Mouse (Mus musculus): ENCODE data around the gene Cst12.
"Not testable (repeated sequence)": the region's sequence is repeated elsewhere in the genome, so short reads cannot be mapped to it uniquely, and the experiment has no call there.

Gene Cst12

GRCm38 (mm10) chr2:148789142-148789541, at the start of gene Cst12:
TSS of gene Cst12 (plus strand) at chr2:148789361.
- DNase-seq (ENCODE audit: low read depth), result no peak

DNA sequence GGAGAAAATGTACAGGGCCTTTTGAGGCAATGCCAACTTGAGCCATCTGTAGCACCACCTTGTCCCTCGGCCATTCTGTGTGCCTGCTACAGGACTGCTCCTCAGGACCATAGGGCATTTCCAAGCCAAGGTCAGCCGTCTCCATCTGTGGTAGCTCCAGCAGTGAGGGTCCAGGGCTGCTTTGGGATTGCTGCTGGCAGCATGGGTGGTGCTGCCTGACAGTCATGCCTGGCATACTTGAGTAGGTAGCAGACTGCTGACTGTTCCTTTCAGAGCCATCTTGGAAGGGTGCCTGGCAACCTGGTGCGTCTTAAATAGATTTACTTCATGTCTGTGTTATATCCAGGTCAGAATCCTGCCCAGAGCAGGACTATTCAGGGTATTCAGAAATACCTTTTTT, 46.2 kb upstream of the Cst12 start:
- no peak for DNase-seq (ENCODE audit: low read depth)

GRCm38 (mm10) chr2:148743846-148744407, 45.2 kb upstream of the Cst12 start:
- peak; percentile 41 for DNase-seq (ENCODE audit: low read depth)

GRCm38 (mm10) chr2:148750058-148750457, 39.1 kb upstream of the Cst12 start, which contains the start of gene Cstl1:
TSS of gene Cstl1 (plus strand) at chr2:148750358.
- DNase-seq (ENCODE audit: low read depth), result no peak

DNA sequence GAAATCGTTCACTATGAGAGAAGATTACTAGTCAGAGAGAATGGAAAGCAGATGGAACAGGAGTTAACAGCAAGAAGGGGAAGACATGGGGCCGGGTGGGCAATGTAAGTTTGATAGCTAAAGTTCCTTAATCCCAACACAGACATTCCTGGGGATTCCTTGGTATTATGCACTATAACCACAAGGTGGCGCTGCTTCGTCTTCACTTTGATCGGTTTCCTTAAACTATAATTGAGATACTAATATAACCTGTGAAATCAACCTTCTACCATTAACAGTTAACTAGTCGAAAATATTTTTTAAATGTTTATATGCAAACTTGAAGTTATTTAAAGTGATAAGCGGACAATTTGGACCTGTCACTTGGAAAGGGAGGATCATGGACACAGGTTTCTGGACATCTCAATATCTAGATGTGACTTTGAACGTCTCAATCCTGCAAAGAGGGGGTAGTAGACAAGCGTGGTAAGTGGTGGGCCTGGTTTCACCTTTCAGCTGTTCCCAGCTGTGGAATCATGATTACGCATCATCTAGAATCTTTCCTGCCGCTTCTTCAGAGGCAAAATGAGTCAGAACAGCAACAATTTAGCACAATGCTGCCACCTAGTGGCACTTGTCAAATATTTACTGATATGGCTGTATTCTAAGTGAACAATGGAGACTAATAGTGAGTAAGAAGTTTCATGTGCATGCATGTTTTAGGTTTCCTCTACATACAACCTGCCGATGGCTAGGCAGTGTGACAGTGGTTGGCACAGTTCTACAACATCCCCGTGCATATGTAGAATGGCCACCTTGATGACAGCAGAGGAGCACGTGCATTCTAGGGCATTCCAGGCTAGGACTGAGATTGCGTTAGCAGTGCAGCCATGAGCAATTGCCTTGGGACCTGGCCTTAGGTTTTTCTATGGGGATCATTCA, 37.0 kb upstream of the Cst12 start:
- DNase-seq (ENCODE audit: low read depth), result peak; percentile 97

DNA sequence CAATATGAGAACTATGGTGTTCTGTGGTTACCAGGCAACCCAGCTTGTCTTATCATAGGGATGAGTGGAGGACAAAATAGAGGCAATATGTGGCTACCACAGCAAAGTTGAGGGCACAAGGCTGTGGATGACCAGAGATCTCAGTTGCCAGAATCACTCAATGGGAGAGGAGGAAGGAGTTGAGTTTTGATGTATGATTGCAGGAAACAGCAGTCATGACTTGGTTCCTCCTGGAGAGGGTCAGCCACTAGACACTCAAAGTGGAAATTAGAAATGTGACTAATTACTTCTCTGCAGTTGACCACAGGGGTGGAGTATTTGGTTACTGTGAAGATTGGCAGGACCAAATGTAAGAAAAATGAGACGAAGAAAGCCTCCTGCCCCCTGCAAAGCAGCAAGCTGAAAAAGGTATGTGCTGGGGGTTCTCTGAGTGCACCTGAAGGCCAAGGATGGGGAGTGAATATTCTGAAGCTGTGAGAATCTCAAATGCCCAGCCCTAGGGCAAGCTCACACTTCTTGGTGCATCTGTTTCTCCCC, 34.8 kb upstream of the Cst12 start:
- no peak for DNase-seq (ENCODE audit: low read depth)

- DNase-seq (ENCODE audit: low read depth), result peak; percentile 11
Observed at GRCm38 (mm10) chr2:148763648-148764388, 25.3 kb upstream of the Cst12 start.

DNA sequence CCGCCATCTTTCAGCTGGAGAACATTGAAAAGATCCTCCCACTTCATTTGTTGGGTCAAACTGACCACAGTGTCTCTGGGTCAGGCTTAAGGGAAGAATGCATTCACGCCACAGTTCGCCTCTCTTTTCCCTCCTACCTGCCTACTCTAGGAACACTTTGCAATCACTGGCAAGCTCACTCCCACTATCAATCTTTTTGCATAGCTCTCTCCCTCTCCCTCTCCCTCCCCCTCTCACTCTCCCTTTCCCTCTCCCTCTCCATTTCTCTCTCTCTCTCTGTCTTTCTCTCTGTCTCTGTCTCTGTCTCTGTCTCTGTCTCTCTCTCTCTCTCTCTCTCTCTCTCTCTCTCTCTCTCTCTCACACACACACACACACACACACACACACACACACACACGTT, 17.8 kb upstream of the Cst12 start, which contains the start of gene Cst11:
Gene Cst11 (minus strand): TSS at position 101 of the 400 bp plus-strand sequence.
- DNase-seq (ENCODE audit: low read depth), result not testable (repeated sequence)

GRCm38 (mm10) chr2:148781709-148782108, 7.5 kb upstream of the Cst12 start, which contains the start of gene 8030411F24Rik:
TSS of gene 8030411F24Rik (plus strand) at chr2:148782009.
- no peak for DNase-seq (ENCODE audit: low read depth)

GRCm38 (mm10) chr2:148798485-148798884, 9.3 kb downstream of the Cst12 start, which contains the start of gene Cst8:
TSS of gene Cst8 (plus strand) at chr2:148798785.
- DNase-seq (ENCODE audit: low read depth), result no peak

DNA sequence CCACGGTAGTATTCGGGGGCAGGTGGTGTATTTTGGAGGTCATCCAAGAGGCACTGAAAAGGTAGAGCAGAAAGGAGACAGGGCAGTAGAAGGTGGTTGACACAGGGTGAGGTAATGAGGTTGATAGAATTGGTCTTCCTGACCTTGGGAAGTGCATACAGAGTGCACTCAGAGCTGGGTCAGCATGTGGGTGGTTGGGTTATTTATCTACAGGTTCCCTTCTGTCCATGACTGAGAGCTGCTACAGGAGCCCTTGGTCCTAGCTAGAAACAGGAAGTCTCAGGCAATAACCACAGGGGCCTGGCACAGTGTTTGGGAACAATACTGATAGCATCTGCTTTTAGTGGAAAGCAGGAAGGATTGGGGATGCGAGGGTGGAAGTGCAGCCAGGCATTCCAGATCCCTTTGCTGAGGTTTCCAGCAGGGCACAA, 12.3 kb downstream of the Cst12 start:
- no peak for DNase-seq (ENCODE audit: low read depth)

DNA sequence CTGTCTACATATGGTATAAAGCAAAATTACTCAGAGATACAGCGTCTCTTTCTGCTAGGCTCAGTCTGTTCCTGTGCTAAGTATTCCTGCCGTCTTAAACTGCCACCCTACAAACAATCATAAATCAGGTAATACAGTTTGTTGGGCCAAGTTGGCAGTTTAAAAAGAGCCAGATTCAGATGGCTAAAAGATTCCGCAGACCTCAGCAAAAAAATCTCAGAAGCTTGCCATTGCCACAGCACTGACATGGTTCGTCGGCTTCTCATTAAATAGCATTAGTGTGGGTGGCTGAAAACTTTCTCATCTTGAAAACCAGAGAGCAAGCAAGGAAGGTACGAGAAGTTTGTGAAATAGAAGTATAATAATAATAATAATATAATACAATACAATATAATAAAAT, 17.5 kb downstream of the Cst12 start:
- DNase-seq (ENCODE audit: low read depth), result no peak

- DNase-seq (ENCODE audit: low read depth), result no peak
Observed at GRCm38 (mm10) chr2:148819909-148820308, 30.7 kb downstream of the Cst12 start, which contains the start of gene Cst13. TSS of gene Cst13 (plus strand) at chr2:148820081.

DNA sequence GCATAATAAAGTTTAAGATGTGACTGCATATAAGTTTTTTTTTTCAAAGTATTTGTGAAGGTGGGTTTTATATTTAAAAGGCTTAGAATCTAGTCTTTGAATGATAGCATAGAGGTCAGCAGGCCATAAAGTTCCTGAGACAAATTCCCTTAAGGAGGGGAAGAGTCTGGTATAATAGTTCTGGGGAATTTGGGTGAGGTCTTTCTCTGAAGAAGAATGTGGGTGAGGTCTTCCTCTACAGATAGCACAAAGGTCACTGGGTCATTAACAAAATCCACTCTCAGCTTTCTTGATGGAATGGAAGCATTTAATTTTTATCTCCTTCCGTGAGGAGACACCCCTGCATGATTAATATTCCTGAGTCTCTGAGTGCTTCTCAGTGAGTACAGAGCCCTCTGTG, 36.8 kb downstream of the Cst12 start:
- no peak for DNase-seq (ENCODE audit: low read depth)

DNA sequence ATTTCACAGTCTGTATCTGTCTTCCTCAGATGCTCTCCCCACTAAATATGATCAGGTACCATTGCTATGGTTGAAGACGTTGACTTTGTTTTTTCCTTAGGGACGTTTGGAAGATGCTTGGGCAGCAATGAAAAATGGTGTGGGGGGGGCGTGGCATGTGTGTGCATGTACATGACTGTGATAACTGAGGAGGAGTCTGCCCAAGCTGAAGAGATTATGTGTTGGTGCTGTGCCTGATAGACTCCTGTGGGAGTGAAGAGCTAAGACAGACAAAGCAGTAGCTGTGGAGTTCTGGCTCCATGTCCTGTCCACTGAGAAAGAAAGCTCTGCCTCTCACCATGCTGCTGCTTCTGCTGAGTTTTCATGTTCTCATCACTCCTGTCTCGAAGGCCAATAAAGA, 45.8 kb downstream of the Cst12 start, which contains the start of gene Cst9:
Gene Cst9 (plus strand): TSS at position 236 of the 400 bp plus-strand sequence.
- DNase-seq (ENCODE audit: low read depth), result no peak

DNA sequence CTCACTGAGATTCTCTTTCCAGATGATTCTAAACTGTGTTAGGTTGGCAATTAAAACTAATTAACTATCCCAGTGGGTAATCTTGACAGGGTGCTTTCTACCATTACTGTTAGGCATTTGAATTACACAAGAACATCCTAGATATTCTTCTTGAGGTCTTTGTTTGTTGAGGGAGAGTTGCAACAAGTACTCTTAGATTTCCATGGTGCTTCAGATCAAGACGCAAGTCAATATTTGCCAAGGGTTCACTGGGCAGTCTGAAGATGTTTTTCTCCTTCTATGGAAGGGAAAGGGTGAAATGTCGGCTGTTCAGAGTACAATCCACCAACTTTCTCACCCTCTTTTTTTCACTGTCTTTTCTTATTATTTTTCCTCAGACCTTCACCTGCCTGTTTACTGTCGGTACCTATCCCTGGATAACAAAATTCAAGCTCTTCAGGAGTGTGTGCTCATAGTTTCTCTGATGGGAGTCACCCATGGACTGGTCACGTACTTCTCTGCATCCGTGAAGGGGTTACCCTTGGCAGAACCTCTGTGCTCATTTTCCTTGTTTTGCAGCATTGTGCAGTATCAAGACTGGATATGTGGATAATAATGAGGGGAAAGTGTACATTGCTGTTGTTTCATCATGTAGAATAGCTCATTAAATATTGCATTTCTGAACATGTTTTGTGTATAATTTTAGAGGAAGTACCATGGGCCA, 49.1 kb downstream of the Cst12 start:
- no peak for DNase-seq (ENCODE audit: low read depth)

DNA sequence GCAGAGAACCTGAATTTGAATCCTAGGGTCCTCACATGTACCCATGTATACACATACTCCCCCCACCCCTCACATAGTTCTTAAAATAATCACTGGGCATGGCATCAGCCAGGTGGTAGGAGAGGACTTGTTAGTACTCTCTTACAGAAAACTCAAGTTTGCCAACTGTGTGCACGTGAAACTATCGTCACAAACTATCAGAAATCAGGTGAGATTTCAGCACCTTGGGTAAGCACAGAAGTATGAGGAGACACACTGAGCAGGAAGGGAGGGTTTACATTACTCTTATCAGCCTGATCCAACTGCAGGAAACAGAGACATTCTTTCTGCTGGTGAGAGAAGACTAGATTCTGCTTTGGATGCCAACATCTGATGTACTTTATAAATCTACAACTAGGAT, 50.1 kb downstream of the Cst12 start:
- DNase-seq (ENCODE audit: low read depth), result no peak
